Mouse (Mus musculus) erythroblast, adult 5-6 weeks (primary cell): ENCODE measurements around the gene Zdhhc13. TPM values are rescaled to one million over a fixed set of nuclear protein-coding genes. Genes with fewer than 3 reads are reported as not detected.
A peak's percentile ranks its signal among the peaks of the same experiment; 100 is the strongest.

Experiments
- ATAC-seq: replicated peaks from 2 replicates; pipeline ENCODE4 v1.8.0; 2016; ENCODE audit warnings: moderate number of reproducible peaks, mild to moderate bottlenecking, moderate TSS enrichment, inconsistent platforms; ENCODE audit not compliant: poor library complexity, low FRiP score, severe bottlenecking
- total RNA-seq, 2 experiments: library from RNA; stranded (forward) in 1 of 2; stranded (reverse) in 1 of 2; fragments of 150-400 nt in 1 of 2; fragments of 200-764, 138-1000 nt in 1 of 2; gene quantifications; 2 replicates each; pipeline versions ENCODE4 v1.2.3 to v1.2.4; 2015 to 2017; ENCODE audit warnings: low replicate concordance in 2 of 2

Zdhhc13 gene
- total RNA-seq, 2 experiments from 2014 or later: 10.0 to 21.1 TPM

- no peak for ATAC-seq
Measured at GRCm38 (mm10) chr7:48870579-48871180, 81.9 kb downstream of the Zdhhc13 start.

GRCm38 (mm10) chr7:48871292-48871691 lies 82.5 kb downstream of the Zdhhc13 start:
- peak; percentile 59; the same call in 1 of the 2 replicates for ATAC-seq

DNA sequence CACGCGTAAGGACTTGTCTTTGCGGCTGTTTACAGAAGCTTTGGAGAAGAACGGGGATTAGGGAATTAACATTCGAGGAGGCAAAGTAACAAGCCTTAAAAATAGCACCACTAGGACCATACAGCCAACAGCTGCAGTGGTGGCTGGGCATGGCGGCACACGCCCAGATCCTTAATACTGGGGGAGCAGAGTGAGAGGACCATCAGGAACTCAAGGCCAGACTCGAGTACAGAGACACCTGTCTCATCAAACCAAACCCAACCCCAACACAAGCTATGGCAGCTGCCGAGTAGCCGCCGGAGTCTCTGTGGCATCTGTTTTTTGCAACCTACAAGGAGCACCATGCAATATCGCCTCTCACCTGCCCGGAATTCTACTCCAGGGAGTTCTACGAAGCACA lies 86.3 kb downstream of the Zdhhc13 start:
- no peak for ATAC-seq

- ATAC-seq: no peak
Measured at GRCm38 (mm10) chr7:48876526-48876925, 87.7 kb downstream of the Zdhhc13 start.

Other genes with a start within 250 kb of the Zdhhc13 start
- not detected in 2 replicates for gene Mrgprb2, start 230.9 kb upstream of the Zdhhc13 start, total RNA-seq (2015; ENCODE audit: low replicate concordance)
- not detected in 2 replicates for gene Mrgprb2, start 230.9 kb upstream of the Zdhhc13 start, total RNA-seq (2017; ENCODE audit: low replicate concordance)
- gene Mrgprb3, start 145.2 kb upstream of the Zdhhc13 start, total RNA-seq (2015; ENCODE audit: low replicate concordance): not detected in 2 replicates
- not detected in 2 replicates for gene Mrgprb3, start 145.2 kb upstream of the Zdhhc13 start, total RNA-seq (2017; ENCODE audit: low replicate concordance)
- gene Csrp3, start 59.0 kb downstream of the Zdhhc13 start, total RNA-seq (2015; ENCODE audit: low replicate concordance): 6.7 and 11.0 TPM in 2 replicates
- gene Csrp3, start 59.0 kb downstream of the Zdhhc13 start, total RNA-seq (2017; ENCODE audit: low replicate concordance): 3.0 TPM in 1 of 2 replicates, not detected in the other
- gene E2f8, start 92.6 kb downstream of the Zdhhc13 start, total RNA-seq (2015; ENCODE audit: low replicate concordance): 71.3 and 75.9 TPM in 2 replicates
- gene E2f8, start 92.6 kb downstream of the Zdhhc13 start, total RNA-seq (2017; ENCODE audit: low replicate concordance): 68.2 and 121 TPM in 2 replicates
- 1.9 and 5.6 TPM in 2 replicates for gene Nav2, start 119.7 kb downstream of the Zdhhc13 start, total RNA-seq (2015; ENCODE audit: low replicate concordance)
- gene Nav2, start 119.7 kb downstream of the Zdhhc13 start, total RNA-seq (2017; ENCODE audit: low replicate concordance): 3.9 and 4.6 TPM in 2 replicates